Mouse (Mus musculus) v-Abl transformed pro-B cells (cell line): Measurements from ENCODE around the gene Nipsnap2.
"Not testable (repeated sequence)": the region's sequence is repeated elsewhere in the genome, so short reads cannot be mapped to it uniquely, and the experiment has no call there.

Source experiments
- in situ Hi-C, 2 experiments: fragments of 400-800 bp; cut with MboI; formaldehyde crosslinking; loops; one replicate each; pipeline ENCODE4 v1.15.1; 2025; ENCODE audit not compliant: unreplicated experiment in 2 of 2

The Nipsnap2 gene

DNA sequence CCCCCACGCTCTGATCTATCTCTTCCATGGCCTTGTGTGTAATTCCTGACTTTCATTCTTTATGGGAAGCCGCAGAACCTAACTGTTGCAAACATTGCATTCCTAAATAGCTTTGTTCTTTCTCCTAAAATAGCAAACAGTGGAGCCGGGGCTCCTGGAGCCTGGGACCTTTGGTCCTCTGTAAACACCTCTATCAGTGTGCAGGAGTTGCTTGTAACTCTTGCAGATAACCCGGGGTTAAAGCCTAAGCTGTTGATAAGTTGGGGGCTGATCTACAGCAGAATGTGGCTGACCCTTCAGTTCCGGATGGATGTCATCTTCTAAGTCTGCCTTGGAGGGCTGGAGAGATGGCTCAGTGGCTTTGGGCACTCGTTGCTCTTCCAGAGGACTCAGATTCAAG lies 19.2 kb downstream of the Nipsnap2 start:
- in situ Hi-C loops: loop anchor here (5.0 kb wide), 1 partner anchor 132 kb away; no protein-coding TSS in a partner anchor

DNA sequence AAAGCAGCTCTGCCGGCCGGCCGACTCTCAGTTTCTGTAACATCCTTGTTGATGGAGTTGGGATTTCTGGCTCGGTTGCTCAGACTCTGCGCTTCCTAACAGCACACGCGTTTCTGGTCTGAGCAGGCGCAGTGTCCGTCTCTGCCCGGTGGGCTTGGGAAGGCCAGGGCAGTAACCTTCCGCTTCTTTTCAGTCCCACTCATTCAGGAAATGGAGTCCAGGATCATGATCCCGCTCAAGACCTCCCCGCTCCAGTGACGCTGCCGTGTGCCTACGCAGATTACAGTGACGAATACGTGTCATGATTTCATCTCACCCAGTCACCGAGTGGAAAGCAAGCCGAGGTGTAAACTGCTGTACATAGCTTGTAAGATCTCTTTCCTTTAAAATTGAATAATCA lies 32.0 kb downstream of the Nipsnap2 start:
- in situ Hi-C loops: no loop called here

DNA sequence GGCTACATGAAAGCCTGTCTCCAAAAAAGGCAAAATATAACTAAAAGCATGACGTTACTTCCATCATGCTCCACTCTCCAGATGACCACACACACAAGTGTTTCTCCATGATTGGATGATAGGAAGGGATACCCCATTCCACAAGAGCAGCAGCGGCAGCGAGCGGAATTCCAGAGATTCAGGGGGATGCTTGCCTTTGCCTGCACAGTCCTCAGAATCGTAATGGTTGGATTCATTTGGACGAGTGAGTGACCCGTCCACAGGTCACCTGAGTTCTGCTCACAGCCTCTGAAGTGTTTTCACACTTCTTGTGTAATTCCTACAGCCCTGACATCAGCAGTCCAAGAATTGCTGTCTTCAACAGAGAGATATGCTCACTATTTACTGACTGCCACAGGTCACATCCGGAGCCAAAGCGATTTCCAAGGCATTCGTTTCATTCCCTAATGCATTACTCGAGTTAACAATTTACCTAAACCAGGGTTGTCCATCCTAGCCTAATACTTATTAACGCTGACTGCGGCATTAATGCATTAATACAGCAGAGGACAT lies 35.1 kb downstream of the Nipsnap2 start:
- in situ Hi-C loops: no loop called here

DNA sequence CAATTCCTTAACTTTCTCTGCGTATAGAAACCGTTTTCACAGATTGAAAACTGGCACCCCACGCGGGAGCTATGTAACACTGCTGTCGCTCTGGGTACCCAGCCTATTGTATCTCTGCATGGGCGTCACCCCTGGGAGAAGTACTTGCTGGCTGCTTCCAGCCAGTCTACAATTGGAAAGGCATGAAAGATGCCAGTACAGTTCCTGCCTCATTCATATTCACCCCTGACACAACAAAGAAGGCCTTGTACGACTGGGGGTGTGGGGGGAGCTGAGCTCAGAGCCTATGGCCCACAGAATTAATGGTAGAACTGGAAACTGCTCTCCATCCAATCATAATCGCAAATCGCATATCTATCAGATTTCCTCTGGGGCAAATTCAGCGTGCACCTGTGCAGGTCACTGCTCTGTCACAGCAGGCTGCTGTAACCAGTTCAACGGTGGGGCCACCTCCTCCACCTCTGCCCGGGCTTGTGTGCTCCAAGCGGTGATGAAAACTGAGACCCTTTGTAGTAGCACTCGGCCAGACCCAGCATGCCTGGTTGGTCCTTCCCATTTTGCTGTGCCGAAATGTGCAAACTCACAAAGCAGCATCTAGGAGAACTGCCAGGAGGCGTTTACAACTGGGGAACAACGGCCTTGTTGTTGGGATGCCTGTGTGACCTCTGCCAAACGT lies 37.1 kb downstream of the Nipsnap2 start:
- in situ Hi-C loops: no loop called here

DNA sequence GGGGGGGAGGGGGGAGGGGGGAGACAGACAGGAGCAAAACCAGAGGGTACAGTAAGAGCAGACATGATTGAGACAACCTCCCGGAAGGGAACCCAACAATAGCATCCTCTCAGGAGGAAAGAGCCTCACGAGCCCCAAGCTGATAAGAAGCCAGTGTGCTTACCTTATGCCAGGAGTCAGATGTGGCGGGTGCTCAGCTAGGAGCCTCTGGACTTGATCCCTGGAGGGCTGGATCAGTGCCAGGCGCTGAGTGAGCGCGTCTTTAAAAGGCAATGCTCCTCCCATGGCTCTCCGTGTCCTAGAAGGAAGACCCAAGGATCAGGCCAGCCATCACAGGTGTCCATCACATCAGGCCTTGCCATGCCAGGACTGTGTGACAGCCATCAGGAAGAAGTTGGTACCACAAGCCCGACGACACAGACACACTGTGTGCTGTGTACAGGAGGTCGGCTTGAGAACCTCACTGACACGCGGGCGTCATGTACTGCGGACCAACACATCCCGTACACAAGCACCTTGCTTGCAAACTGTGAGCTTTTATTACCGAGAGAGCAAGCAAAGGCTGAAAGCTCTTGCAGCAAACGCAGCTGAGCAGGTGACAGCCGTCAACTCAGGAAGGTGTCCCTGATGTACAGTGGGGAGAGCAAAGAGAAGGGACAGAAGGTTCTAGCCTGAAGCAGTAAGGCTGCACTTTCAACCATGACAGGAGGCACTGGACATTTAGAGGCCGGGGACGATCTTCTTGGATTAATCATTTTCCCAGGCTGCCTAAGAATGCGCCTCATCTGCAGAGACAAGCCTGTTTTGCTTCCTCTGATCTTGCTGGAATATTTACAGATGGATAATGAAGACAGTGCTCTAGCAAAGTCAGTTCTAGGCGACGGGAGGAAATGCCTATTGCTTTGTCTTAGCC lies 45.8 kb downstream of the Nipsnap2 start:
- in situ Hi-C loops: no loop called here

DNA sequence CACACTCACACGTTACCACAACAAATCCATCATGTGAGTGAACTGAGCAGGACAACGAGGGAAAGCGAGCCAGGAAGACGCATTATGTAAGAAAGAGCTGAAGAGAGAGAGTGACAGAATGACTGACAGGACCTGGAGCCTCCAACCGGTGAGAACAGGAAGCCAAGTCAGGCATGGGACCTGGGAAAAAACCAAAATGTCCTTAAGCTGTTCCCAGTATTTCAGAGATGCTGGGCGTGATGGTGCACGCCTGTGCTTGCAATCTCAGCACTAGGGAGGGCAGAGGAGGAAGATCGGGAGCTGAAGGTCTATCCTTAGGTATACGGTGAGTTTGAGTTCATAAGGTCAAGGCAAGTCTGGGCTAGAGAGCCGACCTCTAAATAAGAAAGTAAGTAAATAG lies 47.6 kb downstream of the Nipsnap2 start:
- in situ Hi-C loops: no loop called here

DNA sequence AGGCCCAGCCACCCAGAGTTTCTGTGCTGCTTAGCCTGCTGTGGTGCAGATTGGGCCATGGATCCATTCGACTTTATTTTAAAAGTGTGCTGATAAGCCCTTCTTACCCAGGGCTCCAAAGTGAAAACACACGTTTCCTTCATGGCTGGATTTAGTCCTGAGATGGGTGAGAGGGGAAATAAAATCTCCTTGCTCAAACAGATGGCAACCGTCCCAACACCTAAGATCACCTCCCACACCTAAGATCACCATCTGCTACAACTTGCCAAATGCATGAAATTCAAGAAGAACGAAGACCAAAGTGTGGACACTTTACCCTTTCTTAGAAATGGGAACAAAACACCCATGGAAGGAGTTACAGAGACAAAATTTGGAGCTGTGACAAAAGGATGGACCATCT lies 48.5 kb downstream of the Nipsnap2 start:
- in situ Hi-C loops: not testable (repeated sequence)

DNA sequence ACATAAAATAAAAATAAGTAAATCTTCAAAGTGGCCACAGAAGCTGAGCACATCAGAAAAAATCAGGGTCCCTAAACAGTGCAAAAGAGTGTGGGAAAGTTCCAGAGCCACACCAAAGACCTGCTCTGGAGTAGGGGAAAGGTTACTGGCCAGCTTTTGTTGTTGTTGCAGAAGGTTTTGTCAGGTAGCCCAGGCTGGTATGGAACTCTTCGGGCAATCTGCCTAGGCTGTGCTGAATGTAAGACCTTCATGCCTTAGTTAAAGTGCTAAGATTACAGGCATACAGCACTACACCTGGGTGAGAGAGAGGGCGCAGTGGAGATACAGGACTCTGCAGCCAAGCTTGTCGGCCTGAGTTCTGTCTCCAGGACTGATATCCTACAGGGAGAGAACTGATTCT lies 49.8 kb downstream of the Nipsnap2 start:
- in situ Hi-C loops: no loop called here

DNA sequence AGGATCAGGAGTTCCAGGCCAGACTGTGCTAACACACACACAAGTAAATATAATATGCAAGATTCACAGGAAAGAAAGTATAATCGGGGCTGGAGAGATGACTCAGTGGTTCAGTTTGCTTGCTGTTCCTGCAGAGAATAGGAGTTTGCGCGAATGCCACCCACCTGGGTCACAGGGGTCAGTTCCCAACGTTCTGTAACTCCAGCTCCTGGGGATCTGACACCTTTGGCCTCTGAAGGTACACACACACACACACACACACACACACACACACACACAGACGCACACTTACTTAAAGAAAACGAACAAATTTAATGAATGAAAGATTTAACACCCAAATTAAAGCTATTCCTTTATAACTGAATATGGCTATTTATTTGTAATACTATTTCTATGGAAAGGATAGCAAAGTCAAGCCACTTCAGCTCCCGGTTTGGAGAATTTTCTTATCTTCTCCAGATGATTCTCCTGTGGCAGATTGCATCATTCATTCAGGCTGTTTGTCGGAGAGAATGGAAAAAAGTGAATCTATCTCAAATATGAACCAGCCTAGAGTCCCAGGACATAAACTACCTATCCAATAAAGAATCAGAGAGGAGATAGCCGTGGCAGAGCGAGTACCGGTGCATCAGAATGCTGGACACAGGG lies 53.6 kb downstream of the Nipsnap2 start:
- in situ Hi-C loops: no loop called here

DNA sequence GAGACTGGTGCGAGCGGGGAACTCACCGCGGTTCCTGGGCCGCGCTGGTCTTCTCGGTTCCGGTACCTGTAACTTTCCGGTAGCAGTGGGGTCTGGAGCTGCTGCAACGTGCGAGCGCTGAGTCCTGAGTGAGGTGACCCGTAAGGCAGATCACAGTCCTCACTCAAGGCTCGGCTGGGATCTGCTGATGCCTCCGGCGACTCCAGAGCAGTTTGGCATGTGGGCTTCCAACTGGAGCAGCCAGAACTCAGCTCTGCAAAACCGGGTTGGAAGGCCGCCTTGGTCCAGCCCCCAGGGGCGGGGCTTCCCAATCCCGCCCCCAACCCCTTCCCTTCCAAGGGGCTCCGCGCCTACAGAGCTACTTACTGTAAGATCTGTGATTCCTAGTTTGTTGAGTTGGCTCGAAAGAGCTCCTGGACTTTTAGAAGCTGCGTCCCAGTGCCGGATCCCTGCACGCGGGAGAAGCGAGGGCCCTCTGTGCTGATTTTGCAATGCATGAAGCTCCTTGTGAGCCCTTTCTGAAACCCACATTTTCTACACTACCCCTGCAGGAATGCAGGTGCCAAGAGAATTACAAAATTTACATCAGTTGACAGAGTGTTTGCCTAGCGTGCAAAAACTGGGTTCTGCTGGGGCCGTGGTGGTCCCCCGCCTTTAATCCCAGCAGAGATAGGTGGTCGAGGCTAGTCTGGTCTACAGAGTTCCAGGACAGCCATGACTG lies 54.3 kb downstream of the Nipsnap2 start:
- in situ Hi-C loops: no loop called here

DNA sequence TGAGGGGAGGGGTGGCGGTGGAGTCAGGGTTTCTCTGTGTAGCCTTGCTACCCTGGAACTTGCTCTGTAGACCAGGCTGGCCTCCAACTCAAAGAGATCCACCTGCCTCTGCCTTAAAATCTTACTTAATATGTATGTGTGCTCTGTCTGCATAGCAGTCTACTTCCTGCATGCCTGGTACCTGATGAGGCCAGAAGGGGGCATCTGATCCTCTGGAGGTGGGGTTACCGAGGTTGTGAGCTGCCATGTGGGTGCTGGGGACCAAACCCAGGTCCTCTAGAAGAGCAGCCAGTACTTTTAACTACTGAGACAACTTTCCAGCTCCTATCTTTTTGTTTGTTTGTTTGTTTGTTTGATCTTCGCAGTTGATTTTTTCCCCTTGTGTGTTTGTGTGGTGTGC lies 55.3 kb downstream of the Nipsnap2 start:
- in situ Hi-C loops: no loop called here

DNA sequence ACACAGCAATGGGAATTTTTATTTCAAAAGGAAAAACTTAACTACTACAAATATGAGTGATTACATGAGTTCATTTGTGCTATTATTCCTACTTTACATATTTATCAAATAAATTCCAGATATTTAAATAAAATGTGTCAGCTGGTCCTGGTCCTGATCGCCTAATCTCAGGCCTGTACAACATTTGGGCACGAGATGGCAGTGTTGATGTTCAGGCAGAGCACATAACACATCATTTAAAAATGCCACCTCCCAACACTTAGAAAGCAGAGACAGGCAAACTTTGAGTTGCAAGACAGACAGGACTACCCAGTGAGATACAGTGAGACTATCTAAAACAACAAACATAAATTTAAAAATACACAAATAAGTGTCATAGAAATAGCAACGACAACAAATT lies 57.3 kb downstream of the Nipsnap2 start:
- in situ Hi-C loops: no loop called here

DNA sequence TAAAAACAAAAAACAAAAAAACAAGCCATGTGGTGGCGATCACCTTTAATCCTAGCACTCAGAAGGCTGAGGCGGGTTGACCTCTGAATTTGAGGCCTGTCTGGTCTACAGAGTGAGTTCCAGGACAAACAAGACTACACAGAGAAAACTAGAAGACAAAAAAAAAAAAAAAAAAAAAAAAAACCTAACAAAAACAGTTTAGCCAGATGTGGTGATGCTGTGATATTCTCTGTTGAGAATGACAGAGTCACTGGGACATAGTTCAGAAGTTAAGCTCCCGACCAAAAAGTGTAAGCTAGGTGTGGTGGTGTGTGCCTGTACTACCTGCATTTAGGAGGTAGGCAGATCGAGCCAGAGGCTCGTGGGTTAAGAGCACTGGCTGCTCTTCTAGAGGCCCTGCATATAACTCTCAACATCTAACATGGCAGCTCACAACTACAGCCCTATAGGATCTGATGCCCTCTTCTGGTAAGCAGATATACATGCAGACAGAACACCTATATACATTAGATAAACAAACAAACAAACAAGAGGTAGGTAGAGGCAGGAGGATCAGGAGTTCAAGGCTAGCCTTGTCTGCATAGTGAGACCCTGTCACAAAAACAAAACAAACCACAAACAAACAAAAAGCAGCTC lies 60.5 kb downstream of the Nipsnap2 start:
- in situ Hi-C loops: no loop called here

DNA sequence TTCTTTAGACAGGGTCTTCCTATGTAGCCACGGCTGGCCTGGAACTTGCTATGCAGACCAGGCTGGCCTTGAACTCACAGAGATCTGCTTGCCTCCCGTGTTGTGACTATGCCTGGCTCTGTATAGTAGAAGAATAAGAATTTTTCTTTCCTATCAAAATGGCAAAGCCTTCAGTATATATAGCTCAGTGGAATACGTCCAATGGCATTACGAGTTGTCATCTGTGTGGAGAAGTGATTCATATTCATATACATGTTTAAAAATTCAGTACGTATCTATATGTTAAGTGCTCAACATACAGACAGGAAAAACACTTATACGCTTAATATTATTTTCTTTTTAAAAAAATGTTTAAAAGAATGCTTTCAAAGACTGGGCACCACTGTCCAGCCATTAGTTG lies 61.3 kb downstream of the Nipsnap2 start:
- in situ Hi-C loops: no loop called here

DNA sequence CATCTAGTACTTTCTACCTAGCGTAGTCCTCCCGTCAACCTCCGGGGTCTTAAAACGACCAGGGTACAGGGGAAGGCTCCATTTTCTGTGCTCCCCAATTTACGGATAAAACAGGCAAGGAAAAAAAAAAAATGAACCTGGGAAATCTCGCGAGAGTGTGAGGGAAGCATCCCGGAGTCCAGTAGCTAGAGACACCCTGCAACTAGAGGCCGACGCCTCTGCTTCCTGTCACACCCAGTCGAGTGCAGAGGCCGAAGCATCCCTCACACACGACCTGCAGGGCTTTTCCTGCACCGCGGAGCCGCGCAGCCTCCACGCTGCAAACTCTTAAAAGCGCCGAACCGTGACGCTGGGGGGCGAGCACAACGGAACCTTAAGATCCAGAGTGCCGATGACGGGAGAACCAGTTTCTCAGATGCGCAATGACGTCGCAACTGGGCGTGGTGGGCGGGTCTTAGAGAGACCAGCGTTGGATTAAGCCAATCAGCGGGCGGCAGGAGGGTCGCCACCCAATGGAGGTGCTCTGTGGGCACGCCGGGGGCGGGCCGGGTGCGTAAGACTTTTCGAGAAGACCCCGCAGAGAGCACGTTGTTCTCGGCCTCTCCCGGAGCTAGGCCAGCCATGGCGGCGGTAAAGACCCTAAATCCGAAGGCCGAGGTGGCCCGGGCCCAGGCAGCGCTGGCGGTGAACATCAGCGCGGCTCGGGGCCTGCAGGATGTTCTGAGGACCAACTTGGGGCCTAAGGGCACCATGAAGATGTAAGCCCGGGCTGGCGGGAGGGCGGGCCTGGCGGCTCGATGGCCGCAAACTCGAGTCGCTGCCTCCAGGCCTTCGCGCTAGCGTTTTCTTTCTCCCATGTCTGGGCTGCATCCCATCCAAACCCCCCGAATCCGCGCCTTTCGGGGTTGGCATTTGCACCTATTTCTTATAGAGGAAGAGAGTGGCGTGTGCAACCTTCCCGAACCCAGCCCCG lies 62.2 kb downstream of the Nipsnap2 start, which contains the start of gene Psph:
Gene Psph (minus strand): TSS at position 632 of the 973 bp plus-strand sequence.
- in situ Hi-C loops: no loop called here

DNA sequence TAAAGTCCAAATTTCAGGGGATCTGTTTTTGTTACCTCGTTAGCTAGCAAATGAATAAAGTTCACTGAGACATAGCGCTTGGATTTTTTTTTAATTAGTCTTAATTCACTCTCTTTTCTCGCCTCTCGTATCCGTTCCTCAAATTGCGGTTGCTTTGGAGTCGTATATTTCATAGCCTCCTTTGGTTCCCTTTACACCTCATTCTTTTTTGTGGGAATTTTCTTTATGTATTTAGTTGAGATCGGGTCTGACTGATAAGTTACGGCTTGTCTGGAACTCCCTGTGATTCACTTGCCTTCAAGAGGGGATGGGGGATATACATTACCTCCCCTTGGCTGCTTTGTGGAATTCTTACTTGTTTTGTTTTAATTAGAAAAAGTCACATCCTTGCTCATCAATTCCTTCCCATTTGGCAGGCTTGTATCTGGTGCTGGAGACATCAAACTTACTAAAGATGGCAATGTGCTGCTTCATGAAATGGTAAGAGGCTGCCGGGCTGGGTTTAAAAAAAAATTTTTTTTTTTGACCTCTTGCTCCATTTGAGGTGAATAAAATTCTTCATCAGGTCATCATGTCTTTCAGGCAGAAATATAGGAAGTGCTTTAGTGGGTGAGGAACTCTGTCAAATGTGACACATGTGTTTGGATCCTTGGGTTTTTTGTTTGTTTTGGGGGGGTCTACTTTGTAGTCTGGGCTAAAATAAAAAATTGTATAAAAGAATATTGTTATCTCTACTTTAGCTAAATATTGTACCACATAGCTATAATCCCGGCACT lies 63.1 kb downstream of the Nipsnap2 start:
- in situ Hi-C loops: no loop called here

DNA sequence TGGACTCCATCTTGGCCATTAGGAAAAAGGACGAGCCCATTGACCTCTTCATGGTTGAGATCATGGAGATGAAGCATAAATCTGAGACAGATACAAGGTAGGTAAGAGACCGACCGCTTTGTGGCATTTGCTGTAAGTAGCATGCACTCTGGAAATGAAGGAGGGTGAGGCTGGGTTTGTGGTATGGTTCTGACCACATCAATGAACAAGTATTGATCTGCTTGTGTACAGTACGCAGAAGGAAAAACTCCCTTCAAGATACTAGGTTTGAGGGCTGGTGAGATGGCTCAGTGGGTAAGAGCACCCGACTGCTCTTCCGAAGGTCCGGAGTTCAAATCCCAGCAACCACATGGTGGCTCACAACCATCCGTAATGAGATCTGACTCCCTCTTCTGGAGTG lies 65.7 kb downstream of the Nipsnap2 start:
- in situ Hi-C loops: not testable (repeated sequence)
